Mouse (Mus musculus) cerebellum, adult 11-12 months (tissue): ENCODE results near the gene 2310034G01Rik.
A peak's percentile ranks its signal among the peaks of the same experiment; 100 is the strongest.

Experiments used
- DNase-seq: peaks from one replicate; pipeline ENCODE4 v3.0.0; 2022

2310034G01Rik gene

GRCm38 (mm10) chr19:46350168-46350932 is at the start of gene 2310034G01Rik:
Gene 2310034G01Rik (minus strand): TSS chr19:46350302.
- DNase-seq: peak; percentile 68

- DNase-seq: no peak
Observed at GRCm38 (mm10) chr19:46399886-46400285, 49.8 kb upstream of the 2310034G01Rik start.

- no peak for DNase-seq
Observed at GRCm38 (mm10) chr19:46399372-46399771, 49.3 kb upstream of the 2310034G01Rik start.

- DNase-seq: no peak
Observed at GRCm38 (mm10) chr19:46398401-46398800, 48.3 kb upstream of the 2310034G01Rik start.

- DNase-seq: no peak
Observed at GRCm38 (mm10) chr19:46397436-46398001, 47.4 kb upstream of the 2310034G01Rik start.

- DNase-seq: peak; percentile 98
Observed at GRCm38 (mm10) chr19:46396686-46397435, 46.8 kb upstream of the 2310034G01Rik start, which contains the start of gene Sufu. Gene Sufu (plus strand): TSS chr19:46396896.

- no peak for DNase-seq
Observed at GRCm38 (mm10) chr19:46396109-46396508, 46.0 kb upstream of the 2310034G01Rik start.

- DNase-seq: peak; percentile 97
Observed at GRCm38 (mm10) chr19:46395109-46396009, 45.3 kb upstream of the 2310034G01Rik start, which contains the start of gene Actr1a. Gene Actr1a (minus strand): TSS chr19:46395748.

- no peak for DNase-seq
Observed at GRCm38 (mm10) chr19:46394712-46395108, 44.6 kb upstream of the 2310034G01Rik start.

- no peak for DNase-seq
Observed at GRCm38 (mm10) chr19:46392018-46392417, 41.9 kb upstream of the 2310034G01Rik start.

- DNase-seq: no peak
Observed at GRCm38 (mm10) chr19:46389872-46390271, 39.8 kb upstream of the 2310034G01Rik start.

GRCm38 (mm10) chr19:46382275-46382674 is 32.2 kb upstream of the 2310034G01Rik start:
- DNase-seq: no peak

GRCm38 (mm10) chr19:46375891-46376290 is 25.8 kb upstream of the 2310034G01Rik start:
- DNase-seq: no peak

- no peak for DNase-seq
Observed at GRCm38 (mm10) chr19:46375489-46375888, 25.4 kb upstream of the 2310034G01Rik start.

GRCm38 (mm10) chr19:46374477-46375088 is 24.5 kb upstream of the 2310034G01Rik start:
- DNase-seq: no peak

GRCm38 (mm10) chr19:46369204-46369603 is 19.1 kb upstream of the 2310034G01Rik start:
- DNase-seq: peak; percentile 73

GRCm38 (mm10) chr19:46367798-46368590 is 17.9 kb upstream of the 2310034G01Rik start:
- no peak for DNase-seq

GRCm38 (mm10) chr19:46363294-46364009 is 13.3 kb upstream of the 2310034G01Rik start:
- no peak for DNase-seq

GRCm38 (mm10) chr19:46362104-46362503 is 12.0 kb upstream of the 2310034G01Rik start:
- DNase-seq: no peak

GRCm38 (mm10) chr19:46358381-46358780 is 8.3 kb upstream of the 2310034G01Rik start:
- no peak for DNase-seq
